Mouse (Mus musculus): ENCODE results near the gene Gnai2. TPM values are rescaled to one million over a fixed set of nuclear protein-coding genes. Genes with fewer than 3 reads are reported as not detected.
A peak's percentile ranks its signal among the peaks of the same experiment; 100 is the strongest.

Gnai2 gene
- polyA plus RNA-seq, 1 experiment: 366 TPM

DNA sequence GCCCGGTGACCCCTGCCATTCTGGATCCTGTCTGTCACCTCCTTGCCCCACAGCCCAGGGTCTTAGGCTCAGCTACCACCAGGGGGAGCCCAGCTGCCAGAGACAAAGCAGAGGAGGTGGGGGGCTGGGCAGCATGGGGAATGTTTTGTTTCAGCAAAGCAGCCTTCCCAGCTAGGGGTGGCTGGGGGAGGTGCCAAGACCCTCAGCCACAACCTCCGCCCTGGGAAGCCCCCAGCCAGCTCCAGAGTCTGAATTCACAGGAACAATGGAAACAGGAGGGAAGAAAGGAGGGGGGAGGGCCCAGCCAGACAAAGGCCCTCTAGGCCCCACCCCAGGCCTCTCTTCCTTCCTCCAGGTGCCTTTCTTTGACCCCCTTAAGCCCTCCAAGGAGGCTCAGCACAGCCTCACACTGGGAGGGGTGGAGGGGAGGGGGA is 8.3 kb downstream of the Gnai2 start:
- no peak overlapping the region for H3K4me3 ChIP-seq (ENCODE audit: insufficient read depth, low read depth, low read length)
- H3K27me3 ChIP-seq (replicated peaks; ENCODE audit: control insufficient read depth, insufficient read depth, low read length): no peaks in the 10 kb centered on the region
- DNase-seq: peak; percentile 86
- no peaks in the 10 kb centered on the region for H3K36me3 ChIP-seq (ENCODE audit: control insufficient read depth, insufficient read depth, low read length)
- WGBS: 8% methylated on average over 2 of the region's 2 CpGs
- peaks cover 20% of the 10 kb centered on the region for H3K4me1 ChIP-seq (ENCODE audit: control insufficient read depth, insufficient read depth, low read length)
- no peak overlapping the region for H3K27ac ChIP-seq (ENCODE audit: insufficient read depth, low read depth, low read length)
- TF ChIP-seq CTCF (conservative IDR thresholded peaks at IDR 0.05; ENCODE audit: insufficient read depth, insufficient read length, low read depth, low read length): peak; percentile 80
- no peak for TF ChIP-seq POLR2A (IDR thresholded peaks at IDR 0.05; ENCODE audit: low read depth, low read length)

DNA sequence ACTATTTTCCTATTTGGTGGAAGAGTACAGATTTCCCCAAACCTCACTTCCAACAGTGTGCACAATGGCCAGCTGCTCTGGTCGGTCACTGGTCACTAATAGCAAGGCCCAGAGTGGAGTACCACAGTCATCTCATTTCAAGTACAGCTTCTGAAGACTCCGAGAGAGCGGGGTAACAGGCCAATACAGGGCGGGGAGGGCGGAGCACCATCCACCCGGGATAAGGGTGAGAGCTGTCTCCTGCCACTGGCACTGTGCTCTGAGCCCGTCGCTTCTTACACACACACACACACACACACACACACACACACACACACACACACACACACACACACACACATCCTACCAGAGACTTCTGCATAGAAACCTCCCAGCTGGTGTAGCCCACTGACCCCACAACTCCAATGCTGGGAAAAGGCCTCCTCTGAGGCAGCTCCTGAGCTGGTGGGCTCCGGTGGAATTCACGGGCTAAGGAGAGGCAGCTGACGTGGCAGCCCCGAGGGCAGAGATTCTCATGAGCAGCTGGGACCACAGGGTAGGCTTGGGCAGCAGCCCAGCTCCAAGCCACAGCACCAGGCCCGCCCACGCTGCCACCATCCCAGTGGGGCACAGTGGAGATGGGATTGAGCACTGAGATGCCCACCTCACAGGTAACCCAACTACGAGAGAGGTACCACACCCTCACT is 8.9 kb downstream of the Gnai2 start:
- WGBS: 37% methylated on average over 15 of the region's 15 CpGs

DNA sequence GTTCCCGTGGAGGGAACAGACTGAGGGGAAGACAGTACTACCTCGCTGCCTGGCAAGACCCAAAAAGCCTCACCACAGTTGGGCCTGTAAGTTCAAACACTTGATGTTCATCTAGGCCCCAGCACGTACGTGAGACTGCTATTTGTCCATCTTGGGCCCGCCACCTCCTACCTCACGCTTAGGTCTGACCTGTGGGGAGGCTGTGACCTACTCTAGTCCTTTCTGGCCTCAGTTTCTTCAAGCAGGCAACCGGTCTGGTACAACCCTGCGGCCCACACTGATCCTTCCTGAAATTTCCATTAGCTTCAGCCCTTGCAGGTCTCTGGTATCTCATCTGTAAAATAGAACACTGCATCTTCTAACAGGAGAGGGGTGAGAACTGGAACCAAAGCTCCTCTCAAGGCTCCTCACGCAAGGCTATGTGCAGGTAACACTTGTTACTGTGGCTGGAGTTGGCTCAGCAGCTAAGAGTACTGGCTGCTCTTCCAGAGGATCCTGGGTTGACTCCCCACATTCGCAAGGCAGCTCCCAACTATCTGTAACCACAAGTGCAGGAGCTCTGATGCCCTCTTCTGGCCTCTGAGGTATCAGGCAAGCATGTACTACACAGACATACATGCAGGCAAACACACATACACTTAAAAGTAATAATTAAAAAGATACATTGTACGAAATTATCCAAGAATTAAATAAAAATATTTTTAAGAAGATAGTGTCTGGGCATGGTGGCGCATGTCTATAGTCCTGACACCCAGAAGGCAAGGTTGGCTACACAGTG is 9.6 kb downstream of the Gnai2 start:
- H3K27me3 ChIP-seq (replicated peaks; ENCODE audit: control insufficient read depth, insufficient read depth, low read length): no peaks in the 10 kb centered on the region
- no peak overlapping the region for H3K4me3 ChIP-seq (ENCODE audit: insufficient read depth, low read depth, low read length)
- H3K4me1 ChIP-seq (ENCODE audit: control insufficient read depth, insufficient read depth, low read length): peaks cover 30% of the 10 kb centered on the region
- DNase-seq: no peak
- H3K27ac ChIP-seq (ENCODE audit: insufficient read depth, low read depth, low read length): peak overlapping the region; percentile 48; the same call in 1 of the 2 replicates
- no peaks in the 10 kb centered on the region for H3K36me3 ChIP-seq (ENCODE audit: control insufficient read depth, insufficient read depth, low read length)
- 85% methylated on average over 12 of the region's 12 CpGs for WGBS
- TF ChIP-seq CTCF (conservative IDR thresholded peaks at IDR 0.05; ENCODE audit: insufficient read depth, insufficient read length, low read depth, low read length) (peak; percentile 40), POLR2A (IDR thresholded peaks at IDR 0.05; ENCODE audit: low read depth, low read length) (no peak)

More for the DNA sequence above, 8.9 kb downstream of the Gnai2 start:
- Histone ChIP-seq H3K27ac (ENCODE audit: insufficient read depth, low read depth, low read length) (no peak overlapping the region), H3K4me1 (ENCODE audit: control insufficient read depth, insufficient read depth, low read length) (peaks cover 22% of the 10 kb centered on the region), H3K27me3 (replicated peaks; ENCODE audit: control insufficient read depth, insufficient read depth, low read length) (no peaks in the 10 kb centered on the region), H3K4me3 (ENCODE audit: insufficient read depth, low read depth, low read length) (no peak overlapping the region), H3K36me3 (ENCODE audit: control insufficient read depth, insufficient read depth, low read length) (no peaks in the 10 kb centered on the region)
- TF ChIP-seq CTCF (conservative IDR thresholded peaks at IDR 0.05; ENCODE audit: insufficient read depth, insufficient read length, low read depth, low read length) (no peak), POLR2A (IDR thresholded peaks at IDR 0.05; ENCODE audit: low read depth, low read length) (no peak)
- DNase-seq: no peak

DNA sequence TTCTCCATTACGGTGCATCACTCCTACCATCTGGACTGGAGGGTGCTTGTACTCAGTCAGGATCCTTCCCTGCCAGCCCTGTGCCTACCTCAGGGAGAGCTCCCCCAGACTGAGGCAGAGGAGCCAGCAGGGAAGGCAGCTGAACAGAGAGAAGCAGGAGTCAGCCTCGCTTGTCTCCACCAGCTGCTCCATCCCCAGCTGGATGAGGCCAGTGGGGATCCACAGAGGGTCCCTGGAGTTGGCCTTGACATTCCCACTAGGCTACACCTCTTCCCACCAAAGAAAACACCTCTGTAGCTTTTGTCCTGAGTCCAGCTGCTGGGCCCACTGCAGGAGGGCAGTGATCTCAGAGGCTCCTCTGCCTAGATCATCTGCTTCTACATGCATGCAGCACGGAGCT is 10.2 kb downstream of the Gnai2 start:
- DNase-seq: no peak
- Histone ChIP-seq H3K27me3 (replicated peaks; ENCODE audit: control insufficient read depth, insufficient read depth, low read length) (no peaks in the 10 kb centered on the region), H3K4me3 (ENCODE audit: insufficient read depth, low read depth, low read length) (no peak overlapping the region), H3K4me1 (ENCODE audit: control insufficient read depth, insufficient read depth, low read length) (peaks cover 35% of the 10 kb centered on the region), H3K27ac (ENCODE audit: insufficient read depth, low read depth, low read length) (peak overlapping the region; percentile 48), H3K36me3 (ENCODE audit: control insufficient read depth, insufficient read depth, low read length) (no peaks in the 10 kb centered on the region)
- TF ChIP-seq POLR2A (IDR thresholded peaks at IDR 0.05; ENCODE audit: low read depth, low read length): no peak
- TF ChIP-seq CTCF (conservative IDR thresholded peaks at IDR 0.05; ENCODE audit: insufficient read depth, insufficient read length, low read depth, low read length): no peak
- 75% methylated on average over 3 of the region's 3 CpGs for WGBS

DNA sequence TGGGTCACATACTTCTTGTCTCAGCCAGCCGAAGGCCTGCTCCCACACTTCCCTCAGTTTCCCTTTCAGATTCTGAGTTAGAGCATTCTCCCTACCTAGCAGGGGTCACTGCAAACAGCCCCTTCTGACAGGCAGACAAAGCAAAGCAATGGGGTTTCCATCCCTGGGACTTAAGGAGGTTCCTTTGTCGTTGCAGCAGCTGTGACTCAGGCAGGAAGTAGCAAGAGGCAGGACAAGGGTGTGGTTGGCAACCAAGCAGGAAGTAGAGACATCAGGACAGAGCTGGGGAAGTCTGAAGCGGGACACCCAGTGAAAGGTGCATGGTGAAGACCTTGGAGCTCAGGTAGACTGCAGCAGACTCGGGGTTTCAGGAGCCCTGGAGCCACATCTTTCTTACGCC is 10.6 kb downstream of the Gnai2 start:
- no peaks in the 10 kb centered on the region; the same call in 1 of the 2 replicates for H3K36me3 ChIP-seq (ENCODE audit: control insufficient read depth, insufficient read depth, low read length)
- peaks cover 40% of the 10 kb centered on the region for H3K4me1 ChIP-seq (ENCODE audit: control insufficient read depth, insufficient read depth, low read length)
- no peaks in the 10 kb centered on the region for H3K27me3 ChIP-seq (replicated peaks; ENCODE audit: control insufficient read depth, insufficient read depth, low read length)
- H3K4me3 ChIP-seq (ENCODE audit: insufficient read depth, low read depth, low read length): no peak overlapping the region
- TF ChIP-seq CTCF (conservative IDR thresholded peaks at IDR 0.05; ENCODE audit: insufficient read depth, insufficient read length, low read depth, low read length) (no peak), POLR2A (IDR thresholded peaks at IDR 0.05; ENCODE audit: low read depth, low read length) (no peak)
- WGBS: 59% methylated on average over 5 of the region's 5 CpGs
- peak overlapping the region; percentile 62 for H3K27ac ChIP-seq (ENCODE audit: insufficient read depth, low read depth, low read length)
- DNase-seq: peak; percentile 73

DNA sequence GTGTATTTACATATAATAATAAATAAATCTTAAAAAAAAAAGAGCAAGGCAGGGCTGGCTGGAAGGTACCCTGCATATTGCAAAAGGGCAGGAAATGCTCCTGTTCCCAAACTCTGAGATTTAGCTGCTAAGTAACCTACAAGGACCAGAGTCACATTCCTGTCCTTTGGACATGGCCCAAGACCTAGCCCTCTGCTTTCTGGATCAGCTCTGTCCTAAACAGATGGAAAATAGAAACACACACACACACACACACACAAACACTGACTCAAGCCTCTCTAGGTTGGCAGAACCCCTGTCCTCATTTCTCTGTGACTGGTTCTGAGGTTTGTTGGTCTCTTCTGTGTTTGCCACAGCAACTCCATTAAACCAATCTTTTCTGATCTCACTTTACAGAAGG is 14.2 kb downstream of the Gnai2 start:
- no peak overlapping the region for H3K4me3 ChIP-seq (ENCODE audit: insufficient read depth, low read depth, low read length)
- H3K4me1 ChIP-seq (ENCODE audit: control insufficient read depth, insufficient read depth, low read length): peaks cover 50% of the 10 kb centered on the region
- H3K36me3 ChIP-seq (ENCODE audit: control insufficient read depth, insufficient read depth, low read length): no peaks in the 10 kb centered on the region; the same call in 1 of the 2 replicates
- TF ChIP-seq CTCF (conservative IDR thresholded peaks at IDR 0.05; ENCODE audit: insufficient read depth, insufficient read length, low read depth, low read length) (no peak), POLR2A (IDR thresholded peaks at IDR 0.05; ENCODE audit: low read depth, low read length) (no peak)
- DNase-seq: peak; percentile 71
- H3K27me3 ChIP-seq (replicated peaks; ENCODE audit: control insufficient read depth, insufficient read depth, low read length): no peaks in the 10 kb centered on the region
- H3K27ac ChIP-seq (ENCODE audit: insufficient read depth, low read depth, low read length): peak overlapping the region; percentile 34; the same call in 1 of the 2 replicates

DNA sequence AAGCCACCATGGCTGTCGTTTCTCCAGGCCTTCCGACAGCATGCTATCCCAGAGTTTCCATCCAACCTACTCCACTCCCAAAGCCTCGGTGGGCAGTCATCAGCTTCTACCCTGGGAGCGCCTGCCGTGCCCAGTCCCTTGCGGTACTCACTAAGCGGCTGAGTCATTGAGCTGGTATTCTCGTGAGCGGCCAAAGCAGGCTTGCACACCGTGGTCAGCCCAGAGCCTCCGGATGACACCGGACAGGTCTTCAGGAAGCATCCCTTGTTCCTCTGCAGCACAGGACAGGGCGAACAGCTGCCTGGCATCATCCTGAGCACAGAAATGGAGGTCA is 15.7 kb downstream of the Gnai2 start:
- 36% methylated on average over 13 of the region's 13 CpGs for WGBS

More for the DNA sequence above, 15.7 kb downstream of the Gnai2 start:
- DNase-seq: no peak
- TF ChIP-seq CTCF (conservative IDR thresholded peaks at IDR 0.05; ENCODE audit: insufficient read depth, insufficient read length, low read depth, low read length): no peak
- no peak for TF ChIP-seq POLR2A (IDR thresholded peaks at IDR 0.05; ENCODE audit: low read depth, low read length)
- Histone ChIP-seq H3K27me3 (replicated peaks; ENCODE audit: control insufficient read depth, insufficient read depth, low read length) (no peaks in the 10 kb centered on the region), H3K4me3 (ENCODE audit: insufficient read depth, low read depth, low read length) (no peak overlapping the region), H3K27ac (ENCODE audit: insufficient read depth, low read depth, low read length) (peak overlapping the region; percentile 79), H3K36me3 (ENCODE audit: control insufficient read depth, insufficient read depth, low read length) (peaks cover 2% of the 10 kb centered on the region), H3K4me1 (ENCODE audit: control insufficient read depth, insufficient read depth, low read length) (peaks cover 41% of the 10 kb centered on the region)
